In genomic region chr10:13170739-13171448, GRCm38 (mm10) we compare ENCODE assay signal across 11 mouse cellular contexts. TPM values are rescaled to one million over a fixed set of nuclear protein-coding genes. Genes with fewer than 3 reads are reported as not detected.
A peak's percentile ranks its signal among the peaks of the same experiment; 100 is the strongest.
DNase-seq lines count a peak whose midpoint lies in the region; ATAC-seq and TF ChIP-seq lines count a peak whose summit lies in the region.
"Had no signal": no experiment of that assay in that cellular context is flagged by ENCODE, and none has a peak within 500 bp of the region (broad histone marks: within the 10 kb centered on the region; RNA-seq: fewer than 3 reads in every experiment).

No protein-coding gene starts in this region.

- peak overlapping the region; percentile 32; the same call in 1 of the 2 replicates for H3K27ac ChIP-seq in liver, embryonic 13.5 days
- H3K27ac ChIP-seq in liver, postnatal 0 days (ENCODE audit: low read depth): no peak overlapping the region
- H3K27ac ChIP-seq in embryonic facial prominence, embryonic 10.5 days (replicated peaks): peak overlapping the region; percentile 72
- H3K27ac ChIP-seq in midbrain, embryonic 16.5 days (ENCODE audit: low read length): no peak overlapping the region
- H3K27ac ChIP-seq: neural tube, embryonic 12.5 days had no signal

- H3K27me3 ChIP-seq in liver, embryonic 13.5 days: no peaks in the 10 kb centered on the region
- H3K27me3 ChIP-seq in liver, postnatal 0 days (ENCODE audit: insufficient read depth, low read length): no peaks in the 10 kb centered on the region
- H3K27me3 ChIP-seq in embryonic facial prominence, embryonic 10.5 days (replicated peaks; ENCODE audit: low read depth, poor library complexity, severe bottlenecking): no peaks in the 10 kb centered on the region
- no peaks in the 10 kb centered on the region for H3K27me3 ChIP-seq in midbrain, embryonic 16.5 days (ENCODE audit: control insufficient read depth, insufficient read depth, low read depth, low read length)
- H3K27me3 ChIP-seq: neural tube, embryonic 12.5 days had no signal

- no peak for TF ChIP-seq CTCF in liver, postnatal 0 days (IDR thresholded peaks at IDR 0.05; ENCODE audit: low read depth)

- no peak overlapping the region for H3K9ac ChIP-seq in liver, embryonic 13.5 days
- no peak overlapping the region for H3K9ac ChIP-seq in liver, postnatal 0 days (replicated peaks)
- H3K9ac ChIP-seq in midbrain, embryonic 16.5 days (ENCODE audit: low read depth, low read length): no peak overlapping the region
- H3K9ac ChIP-seq: neural tube, embryonic 12.5 days had no signal

- DNase-seq in liver, embryonic 13.5 days: no peak
- no peak for DNase-seq in liver, postnatal 0 days
- peak; percentile 69 for DNase-seq in embryonic facial prominence, embryonic 10.5 days (ENCODE audit: low spot score)
- peak; percentile 16 for DNase-seq in heart, postnatal 4 days
- no peak for DNase-seq in urinary bladder, postnatal 25 days (ENCODE audit: low spot score)
- DNase-seq in urinary bladder, postnatal 10 days (ENCODE audit: low spot score): no peak
- no peak for DNase-seq in urinary bladder, postnatal 36 days (ENCODE audit: low spot score in 2 of 2)

- no peak for TF ChIP-seq EP300 in liver, postnatal 0 days (IDR thresholded peaks at IDR 0.05; ENCODE audit: low read depth)

- H3K36me3 ChIP-seq in liver, embryonic 13.5 days: 0 out of 2 replicates have a peak, but pooled peaks cover 5% of the 10 kb centered on the region
- H3K36me3 ChIP-seq in liver, postnatal 0 days (replicated peaks; ENCODE audit: insufficient read depth, low read length): no peaks in the 10 kb centered on the region
- H3K36me3 ChIP-seq in embryonic facial prominence, embryonic 10.5 days (replicated peaks): peaks cover 4% of the 10 kb centered on the region; the same call in 1 of the 2 replicates
- no peaks in the 10 kb centered on the region for H3K36me3 ChIP-seq in midbrain, embryonic 16.5 days (ENCODE audit: control insufficient read depth, insufficient read depth, low read length)

- H3K4me3 ChIP-seq in liver, embryonic 13.5 days (replicated peaks): no peak overlapping the region
- H3K4me3 ChIP-seq in liver, postnatal 0 days (ENCODE audit: low read depth, low read length): no peak overlapping the region
- no peak overlapping the region for H3K4me3 ChIP-seq in embryonic facial prominence, embryonic 10.5 days
- H3K4me3 ChIP-seq in midbrain, embryonic 16.5 days (ENCODE audit: low read depth, low read length): no peak overlapping the region
- H3K4me3 ChIP-seq: neural tube, embryonic 12.5 days had no signal

- WGBS in liver, embryonic 13.5 days (ENCODE audit: insufficient replicate concordance): 39% methylated on average over 12 of the region's 12 CpGs
- WGBS in liver, postnatal 0 days (ENCODE audit: insufficient replicate concordance): 45% methylated on average over 12 of the region's 12 CpGs
- 31% methylated on average over 12 of the region's 12 CpGs for WGBS in embryonic facial prominence, embryonic 10.5 days
- 39% methylated on average over 12 of the region's 12 CpGs for WGBS in midbrain, embryonic 16.5 days

- H3K4me1 ChIP-seq in liver, embryonic 13.5 days (replicated peaks): no peaks in the 10 kb centered on the region; the same call in 1 of the 2 replicates
- no peaks in the 10 kb centered on the region for H3K4me1 ChIP-seq in liver, postnatal 0 days (ENCODE audit: insufficient read depth)
- H3K4me1 ChIP-seq in embryonic facial prominence, embryonic 10.5 days: peaks cover 44% of the 10 kb centered on the region
- H3K4me1 ChIP-seq in midbrain, embryonic 16.5 days (ENCODE audit: control insufficient read depth, insufficient read depth, low read length): no peaks in the 10 kb centered on the region

- ATAC-seq in liver, embryonic 13.5 days (ENCODE audit: low read depth): no peak
- no peak for ATAC-seq in liver, postnatal 0 days
- 0 out of 2 replicates have a peak, but pooled peaks have one; percentile 48 for ATAC-seq in midbrain, embryonic 16.5 days

- no peaks in the 10 kb centered on the region for H3K9me3 ChIP-seq in liver, embryonic 13.5 days (replicated peaks)
- no peaks in the 10 kb centered on the region for H3K9me3 ChIP-seq in liver, postnatal 0 days (ENCODE audit: low read length)
- no peaks in the 10 kb centered on the region for H3K9me3 ChIP-seq in embryonic facial prominence, embryonic 10.5 days
- no peaks in the 10 kb centered on the region for H3K9me3 ChIP-seq in midbrain, embryonic 16.5 days (replicated peaks; ENCODE audit: control insufficient read depth, low read length, poor library complexity, severe bottlenecking)
- H3K9me3 ChIP-seq: neural tube, embryonic 12.5 days had no signal

- H3K4me2 ChIP-seq in liver, embryonic 13.5 days: no peak overlapping the region
- no peak overlapping the region for H3K4me2 ChIP-seq in liver, postnatal 0 days (ENCODE audit: low read depth, low read length)
- H3K4me2 ChIP-seq in midbrain, embryonic 16.5 days (ENCODE audit: low read length): no peak overlapping the region
- H3K4me2 ChIP-seq: neural tube, embryonic 12.5 days had no signal

RNA-seq across cellular contexts. Expression of gene Zc2hc1b, which starts 6.9 kb away (rescaled TPM):
- not detected in 2 replicates for polyA plus RNA-seq in liver, embryonic 13.5 days (2015; fragmentation: Nextera tagmentation; extraction: Ambion mirVana)
- polyA plus RNA-seq in liver, postnatal 0 days (2015; fragmentation: Nextera tagmentation; extraction: Ambion mirVana): not detected in 2 replicates
- polyA plus RNA-seq in embryonic facial prominence, embryonic 10.5 days (2016; fragmentation: Nextera tagmentation; extraction: Ambion mirVana): not detected in 2 replicates
- total RNA-seq in heart, postnatal 4 days (2021): not detected
- not detected in 2 replicates for polyA plus RNA-seq in midbrain, embryonic 16.5 days (2015; fragmentation: Nextera tagmentation; extraction: Ambion mirVana)
- total RNA-seq: common myeloid progenitor, adult 5-6 weeks; layer of hippocampus, postnatal 10 days had no signal
- polyA plus RNA-seq: neural tube, embryonic 12.5 days had no signal

RNA-seq across cellular contexts. Expression of gene Ltv1, which starts 22.1 kb away (rescaled TPM):
- polyA plus RNA-seq in liver, embryonic 13.5 days (2015; fragmentation: Nextera tagmentation; extraction: Ambion mirVana): 54.5 and 57.5 TPM in 2 replicates
- 22.9 and 23.6 TPM in 2 replicates for polyA plus RNA-seq in liver, postnatal 0 days (2015; fragmentation: Nextera tagmentation; extraction: Ambion mirVana)
- 70.9 and 72.0 TPM in 2 replicates for polyA plus RNA-seq in embryonic facial prominence, embryonic 10.5 days (2016; fragmentation: Nextera tagmentation; extraction: Ambion mirVana)
- 10 to 100 TPM; 29.8 to 36.1 TPM for total RNA-seq in heart, postnatal 4 days (2021)
- 33.8 and 35.8 TPM in 2 replicates for polyA plus RNA-seq in midbrain, embryonic 16.5 days (2015; fragmentation: Nextera tagmentation; extraction: Ambion mirVana)

Comparison
In these comparisons a context has a peak if more than half of its experiments do, and no peak if none do; other contexts are left out.
1. H3K27ac ChIP-seq: peak in liver, embryonic 13.5 days (single experiment) and embryonic facial prominence, embryonic 10.5 days (single experiment); none in liver, postnatal 0 days (single experiment) and midbrain, embryonic 16.5 days (single experiment).
2. DNase-seq: peak in embryonic facial prominence, embryonic 10.5 days (single experiment) and heart, postnatal 4 days (single experiment); none in liver, embryonic 13.5 days (single experiment), liver, postnatal 0 days (single experiment), urinary bladder, postnatal 25 days (single experiment), urinary bladder, postnatal 10 days (single experiment) and urinary bladder, postnatal 36 days (0 of 2).